Mouse (Mus musculus): Measurements from ENCODE around the gene Ccrl2.

Gene Ccrl2

DNA sequence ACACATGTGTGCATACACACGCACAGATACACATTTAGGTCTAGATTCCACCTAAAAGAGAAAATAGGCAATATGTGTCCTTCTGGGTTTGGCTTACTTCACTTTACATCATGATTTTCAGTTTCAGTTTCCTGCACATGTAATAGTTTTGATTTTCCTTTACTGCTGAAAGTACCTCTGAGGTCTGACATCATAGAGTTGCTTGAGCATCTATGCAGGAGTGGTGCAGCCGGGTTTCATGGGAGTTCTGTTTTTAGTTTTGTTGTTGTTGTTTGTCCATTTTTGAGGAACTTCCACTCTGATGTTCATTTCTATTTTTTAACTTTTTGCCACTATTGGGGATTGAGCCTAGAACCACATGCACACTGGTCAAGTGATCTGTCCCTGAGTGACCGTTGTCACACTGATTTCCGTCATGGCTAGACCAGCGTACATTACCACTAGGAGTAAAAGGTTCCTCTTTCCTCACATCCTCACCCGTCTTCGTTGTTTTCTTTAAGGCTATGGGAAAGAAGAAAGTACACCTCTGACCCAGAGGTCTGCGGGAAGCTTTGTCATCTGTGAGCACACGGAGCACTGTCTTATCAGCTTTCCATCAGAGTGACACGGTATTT is 1.7 kb upstream of the Ccrl2 start:
- no peak for DNase-seq (ENCODE audit: low spot score)

DNA sequence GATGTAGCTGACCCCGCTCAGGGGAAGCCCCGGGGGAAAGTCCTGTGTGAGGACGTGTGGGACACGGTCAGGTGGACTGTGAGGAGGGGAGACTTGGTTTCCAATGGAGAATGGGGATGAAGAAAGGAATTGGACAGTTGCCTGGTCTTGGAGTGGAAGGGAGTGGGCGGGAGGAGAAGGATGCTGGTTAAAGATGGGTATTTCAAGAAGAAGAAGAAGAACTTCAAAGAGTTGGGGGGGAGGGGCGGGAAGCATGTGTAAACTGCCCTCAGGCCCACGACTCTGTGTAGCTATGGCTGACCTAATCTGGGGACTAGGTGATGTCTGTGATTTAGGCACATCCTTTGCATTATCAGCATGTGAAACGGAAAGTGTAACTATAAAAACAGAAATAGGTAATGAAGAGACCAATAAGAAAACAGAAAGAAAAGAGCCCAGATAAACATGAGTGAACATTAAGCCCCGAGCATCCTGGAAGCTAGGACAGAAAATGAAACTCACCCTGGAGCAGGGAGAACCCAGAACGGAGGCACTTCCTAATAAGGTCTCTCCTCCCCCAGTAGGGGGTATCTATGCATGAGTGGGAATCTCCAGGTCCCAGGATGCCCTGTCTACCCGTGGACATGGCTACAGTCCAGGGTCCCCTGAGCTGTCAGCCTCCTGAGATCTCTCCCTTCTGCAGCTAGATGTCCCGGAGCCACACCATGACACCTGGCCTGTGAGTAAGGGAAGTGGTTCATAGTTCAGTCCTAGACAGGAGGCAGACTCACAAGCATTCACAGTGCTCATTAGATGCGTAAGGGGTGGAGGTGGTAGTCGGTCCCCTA is 438 bp upstream of the Ccrl2 start:
- no peak for DNase-seq (ENCODE audit: low spot score)

DNA sequence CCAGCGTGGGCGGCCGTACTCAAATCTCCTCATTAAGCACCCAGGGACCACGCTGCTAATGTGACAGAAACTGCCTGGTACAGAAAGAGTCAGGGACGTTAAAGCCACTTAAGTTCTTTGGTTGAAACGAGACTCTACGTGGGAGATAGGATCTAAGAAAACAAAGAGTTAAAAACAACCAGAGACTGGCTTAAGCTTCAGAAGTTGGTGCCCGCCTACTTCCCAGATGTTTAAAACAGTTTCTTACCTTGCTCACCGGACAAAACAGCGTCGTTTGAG is 861 bp downstream of the Ccrl2 start:
- no peak for DNase-seq (ENCODE audit: low spot score)

DNA sequence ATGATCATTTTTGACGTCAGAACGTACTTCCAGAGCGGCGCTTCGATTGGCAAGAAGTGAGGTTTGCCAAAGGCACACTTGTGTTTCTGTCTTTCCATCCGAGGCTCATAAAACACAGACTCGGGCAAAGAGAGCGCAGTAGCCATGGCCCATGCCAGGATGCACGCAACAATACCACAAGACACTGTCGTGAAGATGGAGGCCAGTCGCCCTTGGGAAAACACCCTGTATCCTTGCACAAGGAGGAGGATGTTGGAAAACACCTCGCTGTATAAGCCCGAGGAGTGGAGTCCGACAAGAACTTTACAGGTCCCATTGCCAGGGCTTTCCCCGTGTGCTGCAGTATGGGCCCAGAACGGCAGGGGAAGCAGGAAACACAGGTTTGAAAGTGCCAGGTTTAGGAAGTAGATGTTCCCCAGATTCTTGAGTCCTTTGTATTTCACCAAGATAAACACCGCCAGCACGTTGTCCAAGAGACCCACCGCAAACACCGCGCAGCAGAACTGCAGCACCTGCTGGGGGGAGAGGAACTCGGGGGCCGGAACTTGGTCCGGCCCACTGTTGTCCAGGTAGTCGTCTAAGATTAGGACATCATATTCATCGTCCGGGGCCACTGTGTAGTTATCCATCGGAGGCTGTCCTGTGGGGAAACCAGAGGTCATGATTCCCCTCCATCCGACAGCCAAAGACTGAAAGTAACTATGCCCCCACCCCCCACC is 1.4 kb downstream of the Ccrl2 start:
- no peak for DNase-seq (ENCODE audit: low spot score)

DNA sequence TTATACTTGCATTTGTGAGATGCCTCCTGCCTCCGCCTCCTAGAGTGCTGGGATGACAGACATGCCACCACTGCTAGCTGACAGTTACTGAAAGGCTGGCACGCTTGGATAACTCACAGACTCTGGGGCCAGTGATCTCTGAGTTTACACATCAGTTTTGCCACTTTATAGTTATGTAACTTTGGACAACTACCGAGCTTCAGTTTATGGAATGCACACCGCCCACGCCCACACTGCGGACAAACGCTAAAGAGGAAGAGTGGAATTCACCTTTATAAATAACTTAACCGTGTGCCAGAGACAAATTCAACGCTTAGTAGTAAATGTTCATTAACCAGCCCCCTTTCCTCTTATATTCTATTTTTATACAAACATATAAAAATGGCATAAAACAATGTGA is 2.4 kb downstream of the Ccrl2 start:
- DNase-seq (ENCODE audit: low spot score) = no peak

DNA sequence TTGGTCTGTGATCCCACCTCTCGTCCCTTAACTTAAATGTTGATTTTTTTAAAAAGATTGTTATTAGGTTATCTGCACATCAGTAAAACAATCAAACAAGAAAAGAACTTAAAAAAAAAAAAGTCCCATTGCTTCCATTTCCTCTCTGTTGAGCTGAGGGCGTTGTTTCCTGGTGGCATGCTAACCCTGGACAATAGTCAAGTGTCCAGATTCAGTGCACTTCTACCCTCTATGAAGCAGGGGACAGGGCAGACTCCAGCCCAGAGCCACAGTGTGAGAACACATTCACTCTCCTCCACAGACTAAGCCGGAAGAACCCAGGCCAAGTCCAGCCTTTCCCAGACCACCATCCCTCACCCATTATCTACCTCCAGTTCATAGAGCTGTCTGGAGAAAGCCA is 8.9 kb downstream of the Ccrl2 start:
- no peak for DNase-seq (ENCODE audit: low spot score)

DNA sequence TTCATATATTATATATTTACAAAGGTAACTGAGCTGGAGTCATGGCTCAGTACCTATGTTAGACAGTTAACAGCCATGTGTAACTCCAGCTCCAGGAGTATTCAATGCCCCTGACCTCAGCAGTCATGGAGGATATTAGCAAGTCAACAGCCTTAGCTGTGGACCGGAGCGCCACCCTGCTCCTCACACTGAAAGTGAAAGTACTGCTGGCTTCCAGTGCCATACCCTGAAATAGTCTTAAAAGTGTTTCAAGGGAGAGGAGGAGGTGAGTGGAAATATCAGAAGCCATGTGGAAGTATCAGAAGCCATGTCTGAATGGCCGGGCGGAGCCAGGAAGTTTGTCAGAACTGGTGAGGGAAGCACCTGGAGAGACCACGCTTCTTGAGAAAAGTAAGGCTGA is 10.1 kb downstream of the Ccrl2 start:
- DNase-seq (ENCODE audit: low spot score) = no peak

DNA sequence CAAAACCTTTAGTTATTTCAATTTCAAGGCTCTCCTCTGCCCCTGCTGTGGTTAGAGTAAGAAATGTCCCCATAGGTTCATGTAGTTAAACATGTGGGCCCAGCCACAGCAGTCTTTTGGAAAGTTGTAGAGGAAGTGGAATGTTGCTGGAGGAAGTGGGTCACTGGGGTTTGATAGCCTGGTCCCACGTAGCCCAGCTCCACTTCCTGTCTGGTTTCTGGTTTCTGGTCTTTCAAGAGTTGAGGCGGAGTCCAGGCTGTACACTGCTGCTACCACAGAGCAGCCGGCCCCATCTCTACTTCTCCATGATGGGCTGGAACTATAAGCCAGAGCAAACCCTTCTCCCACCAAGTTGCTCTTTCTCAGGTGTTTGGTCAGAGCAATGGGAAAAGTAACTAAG is 11.1 kb downstream of the Ccrl2 start:
- DNase-seq (ENCODE audit: low spot score) = no peak

DNA sequence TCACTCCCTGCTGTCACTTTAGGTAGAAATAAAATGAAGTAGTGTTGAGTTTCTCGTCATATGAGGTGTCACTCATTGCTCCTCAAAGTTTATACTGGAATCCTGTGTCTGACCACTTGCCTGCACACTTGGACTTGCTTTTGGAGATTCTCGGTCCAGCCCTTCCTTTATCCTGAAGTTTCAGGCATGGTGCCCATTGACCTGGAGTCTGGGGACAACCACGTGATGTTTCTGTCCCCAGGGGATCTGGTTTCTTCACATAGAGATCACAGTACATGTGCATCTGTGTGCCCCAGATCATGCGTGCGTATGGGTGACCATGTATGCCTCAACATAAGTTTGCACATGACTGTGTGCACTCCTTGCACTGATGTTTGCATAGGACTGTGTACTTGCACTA is 15.1 kb downstream of the Ccrl2 start:
- no peak for DNase-seq (ENCODE audit: low spot score)

DNA sequence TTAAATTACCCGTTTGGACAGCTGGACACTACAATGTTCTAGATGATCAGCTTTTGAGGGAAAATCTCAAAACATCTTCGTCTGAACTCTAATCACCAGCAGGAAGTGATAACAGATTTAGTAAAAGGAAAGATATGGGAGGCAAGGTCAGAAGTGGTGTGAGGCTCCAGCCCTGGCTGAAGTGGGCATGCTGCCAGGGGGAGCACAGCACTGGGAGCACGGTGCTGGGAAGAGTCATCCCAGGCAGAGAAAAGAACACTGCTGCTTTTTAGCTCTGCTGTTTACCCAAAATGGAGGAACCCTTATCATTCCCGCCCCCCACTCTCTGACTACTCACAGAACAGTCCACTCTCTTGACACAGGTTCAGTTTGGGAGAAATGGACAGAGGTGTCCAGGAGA is 17.4 kb downstream of the Ccrl2 start:
- DNase-seq (ENCODE audit: low spot score) = no peak

DNA sequence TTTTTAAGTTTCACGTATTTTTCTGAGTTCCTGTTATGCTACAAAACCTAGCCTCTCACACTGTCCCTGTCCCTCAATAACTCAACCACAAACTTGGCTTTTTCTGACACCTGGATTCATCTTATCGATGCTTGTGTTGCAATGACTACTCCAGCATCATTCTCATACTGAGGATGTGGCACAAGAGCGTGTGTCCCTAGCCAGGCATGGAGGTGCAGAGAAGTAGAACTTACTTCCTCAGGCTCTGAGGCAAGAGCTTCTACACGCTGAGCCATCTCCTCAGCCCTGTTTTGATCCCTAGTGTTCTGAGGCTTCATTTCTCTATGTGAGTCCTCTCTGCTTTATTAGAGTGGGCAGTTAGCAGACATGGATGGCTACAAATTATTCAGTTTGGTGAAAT is 23.6 kb downstream of the Ccrl2 start:
- no peak for DNase-seq (ENCODE audit: low spot score)

DNA sequence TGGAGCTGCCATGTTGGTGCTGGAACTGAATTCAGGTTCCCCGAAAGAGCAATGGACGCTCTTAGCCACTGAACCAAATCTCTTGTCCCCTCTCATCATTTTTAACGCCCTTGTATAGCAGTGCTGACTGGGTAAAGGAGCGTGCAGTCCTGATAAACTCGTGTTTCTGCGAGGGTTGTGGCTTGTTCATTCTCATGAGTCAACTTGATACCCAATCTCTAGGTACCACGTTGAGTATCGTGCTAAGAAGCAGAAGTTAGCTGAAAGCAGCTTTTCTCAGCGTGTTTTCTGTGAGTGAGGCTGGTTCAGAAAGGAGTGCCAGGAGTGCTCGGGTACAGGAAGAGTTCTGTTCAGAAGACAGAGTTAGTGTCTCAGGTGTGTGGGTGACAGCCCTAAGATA is 30.5 kb downstream of the Ccrl2 start:
- no peak for DNase-seq (ENCODE audit: low spot score)

DNA sequence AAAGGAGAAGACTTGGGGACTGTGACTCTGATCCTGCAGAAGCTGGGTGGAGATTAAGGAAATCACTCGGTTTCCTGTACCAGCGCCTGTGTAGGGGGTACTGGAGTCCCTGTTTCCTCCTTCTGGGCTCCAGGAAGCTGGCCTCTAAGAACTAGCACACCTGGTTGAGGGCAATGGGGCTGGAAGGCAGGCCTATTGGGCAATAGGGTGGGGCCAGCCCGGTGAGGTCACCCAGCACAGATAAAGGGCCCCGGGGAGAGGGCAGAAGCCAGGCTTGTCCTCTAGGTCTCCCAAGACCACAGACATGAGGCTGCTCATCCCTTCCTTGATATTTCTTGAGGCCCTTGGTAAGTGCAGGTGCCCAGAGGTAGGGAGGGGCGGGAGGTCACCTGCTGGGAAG is 38.3 kb downstream of the Ccrl2 start, which contains the start of gene Ltf:
TSS of gene Ltf (plus strand) at position 250 of the 400 bp plus-strand sequence.
- DNase-seq (ENCODE audit: low spot score) = no peak

DNA sequence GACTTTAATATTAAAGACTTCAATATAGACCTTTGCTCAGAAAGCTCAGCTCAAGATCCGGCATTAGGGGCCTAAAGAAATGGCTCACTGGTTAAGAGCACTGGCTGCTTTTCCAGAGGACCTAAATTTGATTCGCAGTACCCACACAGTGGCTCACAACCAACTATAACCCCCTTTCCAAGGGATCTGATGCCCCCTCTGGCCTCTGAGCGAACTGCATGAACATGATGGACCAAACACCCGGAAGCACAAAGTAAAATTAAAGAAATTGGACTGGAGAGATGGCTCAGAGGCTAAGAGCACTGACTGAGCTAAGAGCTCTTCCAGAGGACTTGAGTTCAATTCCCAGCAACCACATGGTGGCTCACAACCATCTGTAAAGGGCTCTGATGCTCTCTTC is 41.7 kb downstream of the Ccrl2 start:
- DNase-seq (ENCODE audit: low spot score) = no peak

DNA sequence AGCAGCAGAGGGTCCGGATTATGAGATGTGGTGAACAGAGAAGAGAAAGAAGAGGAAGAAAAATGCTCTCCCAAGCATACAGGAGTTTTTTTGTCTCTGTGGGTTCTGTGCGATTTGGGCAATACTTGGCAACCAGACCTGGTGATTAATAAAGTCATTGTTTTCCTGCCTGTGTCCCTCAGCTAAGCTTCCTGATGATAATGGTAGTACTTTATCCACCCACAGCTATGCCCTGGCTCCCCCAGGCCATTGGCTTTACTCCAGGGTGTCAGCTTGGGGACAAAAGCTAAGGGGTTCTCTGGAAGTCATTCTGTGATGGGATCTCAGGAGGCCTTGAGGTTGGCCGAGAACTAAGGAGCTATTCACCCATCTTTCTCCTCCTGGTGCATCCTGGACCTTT is 45.3 kb downstream of the Ccrl2 start:
- DNase-seq (ENCODE audit: low spot score) = no peak

DNA sequence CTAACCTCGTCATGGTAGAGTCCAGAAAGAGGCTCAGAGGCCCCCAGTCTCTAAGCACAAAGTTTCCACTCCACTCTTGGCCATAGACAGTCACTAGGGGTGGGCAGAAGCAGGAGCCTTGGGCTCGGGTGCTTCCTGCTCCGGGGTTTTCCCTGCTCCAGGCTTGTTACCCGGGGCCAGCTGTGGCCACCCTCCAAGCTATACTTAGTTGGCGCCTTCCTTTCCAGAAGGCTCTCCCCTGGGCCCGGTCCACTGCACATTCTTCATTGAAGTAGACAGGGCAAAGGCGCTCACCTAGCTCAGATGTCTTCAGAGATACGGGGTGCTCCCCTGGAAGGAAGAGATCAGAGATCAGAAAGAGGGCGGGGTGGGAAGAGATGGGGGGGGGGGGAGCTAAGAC is 45.8 kb downstream of the Ccrl2 start:
- DNase-seq (ENCODE audit: low spot score) = no peak

DNA sequence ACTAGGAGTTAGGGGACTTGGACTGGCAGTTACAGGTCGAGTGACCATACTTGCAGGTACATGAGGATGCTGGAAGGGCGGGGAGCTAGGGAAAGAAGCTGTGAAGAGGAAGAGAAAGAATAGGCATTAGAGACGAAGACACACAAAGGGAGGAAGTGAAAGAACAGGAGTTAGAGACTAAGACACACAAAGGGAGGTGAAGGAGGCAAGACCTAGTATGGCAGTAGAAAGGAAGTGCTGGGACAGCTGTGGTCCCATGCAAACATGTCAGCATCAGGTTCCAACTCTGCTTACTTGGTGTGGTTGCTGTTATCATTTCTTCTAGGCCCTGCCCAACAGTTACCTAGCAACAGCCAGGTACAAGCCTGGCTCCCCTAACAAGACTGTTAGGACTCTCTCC is 47.6 kb downstream of the Ccrl2 start:
- no peak for DNase-seq (ENCODE audit: low spot score)

DNA sequence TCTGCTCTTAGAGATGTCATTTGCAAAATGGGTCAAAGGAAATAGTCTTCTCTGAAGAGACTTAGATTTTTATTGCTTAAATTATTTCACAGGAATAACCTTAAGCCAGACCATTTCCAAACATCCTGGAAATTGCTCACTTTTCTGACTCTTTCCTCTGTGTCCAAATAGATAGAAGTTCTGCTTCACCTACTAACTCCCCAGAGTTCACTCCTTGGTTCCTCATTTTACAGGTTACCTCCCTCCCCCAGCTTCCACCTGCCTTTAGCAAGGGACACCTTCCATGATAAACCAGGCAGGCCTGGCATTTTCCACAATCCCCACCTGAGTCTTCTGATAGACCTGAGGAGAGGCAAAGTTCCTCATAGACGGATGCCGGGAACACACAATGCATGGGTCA is 50.8 kb downstream of the Ccrl2 start:
- no peak for DNase-seq (ENCODE audit: low spot score)

Measured in ovary, postnatal 14 days (tissue).